Mouse (Mus musculus) midbrain, embryonic 14.5 days (tissue): ENCODE results near the gene Tmem135. TPM values are rescaled to one million over a fixed set of nuclear protein-coding genes. Genes with fewer than 3 reads are reported as not detected.

Source experiments
- ATAC-seq: fragments of 200-750 bp; cut with Nextera tagmentation; 2 replicates; pipeline ENCODE4 v1.8.0; 2017; ENCODE audit warnings: moderate number of reproducible peaks, moderate library complexity; ENCODE audit not compliant: low FRiP score, low TSS enrichment
- DNase-seq: peaks from one replicate; pipeline ENCODE4 v3.0.0-alpha.2; 2015
- H3K27ac ChIP-seq: fragments of 300-500 bp; sonication (generic); replicated peaks from 2 replicates; pipeline ENCODE4 v1.5.1; 2014; ENCODE audit warnings: mild to moderate bottlenecking, low read depth, low read length, moderate library complexity
- H3K27me3 ChIP-seq: fragments of 300-500 bp; sonication (generic); 2 replicates; pipeline ENCODE4 v1.6.1; 2014; ENCODE audit warnings: low read length, control low read depth, mixed read lengths; ENCODE audit not compliant: control insufficient read depth, insufficient read depth
- H3K36me3 ChIP-seq: fragments of 300-500 bp; sonication (generic); 2 replicates; pipeline ENCODE4 v1.6.1; 2014; ENCODE audit warnings: low read length, control low read depth; ENCODE audit not compliant: control insufficient read depth, insufficient read depth
- H3K4me1 ChIP-seq: fragments of 300-500 bp; sonication (generic); 2 replicates; pipeline ENCODE4 v1.6.1; 2014; ENCODE audit warnings: mild to moderate bottlenecking, antibody characterized with exemption, low read length, control low read depth; ENCODE audit not compliant: control insufficient read depth, insufficient read depth
- H3K4me2 ChIP-seq: fragments of 300-500 bp; sonication (generic); 2 replicates; pipeline ENCODE4 v1.6.1; 2014; ENCODE audit warnings: mild to moderate bottlenecking, low read length, moderate library complexity
- H3K4me3 ChIP-seq: fragments of 300-500 bp; sonication (generic); replicated peaks from 2 replicates; pipeline ENCODE4 v1.5.1; 2014; ENCODE audit warnings: low read depth, low read length
- H3K9ac ChIP-seq: fragments of 300-500 bp; sonication (generic); replicated peaks from 2 replicates; pipeline ENCODE4 v1.6.1; 2014; ENCODE audit warnings: mild to moderate bottlenecking, low read length, moderate library complexity
- H3K9me3 ChIP-seq: fragments of 300-500 bp; sonication (generic); 2 replicates; pipeline ENCODE4 v1.6.1; 2016; ENCODE audit warnings: low read length, control low read depth, mixed read lengths; ENCODE audit not compliant: control insufficient read depth
- WGBS: fragments of 180-500 bp; shearing (Covaris S2); extraction: QIAGEN DNeasy Blood & Tissue Kit; methylation state at CpG from one replicate; pipeline ENCODE4 v1.1.7; 2014; 5-methylcytosine and 5-hydroxymethylcytosine counted together
- polyA plus RNA-seq: library from polyadenylated mRNA; unstranded; fragments of >200 nt; fragmentation: Nextera tagmentation; extraction: Ambion mirVana; gene quantifications from 2 replicates; pipeline ENCODE4 v1.2.1, GENCODE M21; 2014

Tmem135 gene
- polyA plus RNA-seq, 1 experiment from 2014 or later: 26.4 TPM

- Histone ChIP-seq H3K36me3 (no peaks in the 10 kb centered on the region), H3K27me3 (no peaks in the 10 kb centered on the region), H3K9ac (no peak overlapping the region), H3K4me2 (no peak overlapping the region), H3K9me3 (no peaks in the 10 kb centered on the region), H3K4me1 (no peaks in the 10 kb centered on the region), H3K27ac (no peak overlapping the region), H3K4me3 (no peak overlapping the region)
- ATAC-seq: no peak
- DNase-seq: no peak
Measured at GRCm38 (mm10) chr7:89177926-89178325, 226.1 kb downstream of the Tmem135 start.

GRCm38 (mm10) chr7:89174430-89174829 is 229.6 kb downstream of the Tmem135 start:
- 87% methylated on average over 4 of the region's 4 CpGs for WGBS
- ATAC-seq: no peak

GRCm38 (mm10) chr7:89173018-89173417 is 231.0 kb downstream of the Tmem135 start:
- Histone ChIP-seq H3K36me3 (no peaks in the 10 kb centered on the region), H3K4me1 (no peaks in the 10 kb centered on the region), H3K9ac (no peak overlapping the region), H3K27ac (no peak overlapping the region), H3K4me3 (no peak overlapping the region), H3K4me2 (no peak overlapping the region), H3K9me3 (no peaks in the 10 kb centered on the region), H3K27me3 (no peaks in the 10 kb centered on the region)
- no peak for ATAC-seq
- no peak for DNase-seq
- 79% methylated on average over 1 of the region's 1 CpGs for WGBS

More at GRCm38 (mm10) chr7:89174430-89174829, 229.6 kb downstream of the Tmem135 start:
- no peaks in the 10 kb centered on the region for H3K27me3 ChIP-seq
- H3K27ac ChIP-seq: no peak overlapping the region
- no peaks in the 10 kb centered on the region for H3K9me3 ChIP-seq
- H3K9ac ChIP-seq: no peak overlapping the region
- no peak for DNase-seq
- H3K4me3 ChIP-seq: no peak overlapping the region
- no peak overlapping the region for H3K4me2 ChIP-seq
- H3K4me1 ChIP-seq: no peaks in the 10 kb centered on the region
- H3K36me3 ChIP-seq: no peaks in the 10 kb centered on the region

GRCm38 (mm10) chr7:89171790-89172467 is 232.1 kb downstream of the Tmem135 start:
- WGBS: 94% methylated on average over 4 of the region's 4 CpGs

GRCm38 (mm10) chr7:89168606-89169005 is 235.4 kb downstream of the Tmem135 start:
- Histone ChIP-seq H3K27me3 (no peaks in the 10 kb centered on the region), H3K9me3 (no peaks in the 10 kb centered on the region), H3K4me1 (no peaks in the 10 kb centered on the region), H3K27ac (no peak overlapping the region), H3K4me2 (no peak overlapping the region), H3K9ac (no peak overlapping the region), H3K36me3 (no peaks in the 10 kb centered on the region), H3K4me3 (no peak overlapping the region)
- DNase-seq (peak; percentile 91), ATAC-seq (no peak)
- WGBS: 34% methylated on average over 2 of the region's 2 CpGs

More at GRCm38 (mm10) chr7:89171790-89172467, 232.1 kb downstream of the Tmem135 start:
- no peak overlapping the region for H3K4me3 ChIP-seq
- H3K36me3 ChIP-seq: no peaks in the 10 kb centered on the region
- DNase-seq (no peak), ATAC-seq (no peak)
- no peaks in the 10 kb centered on the region for H3K4me1 ChIP-seq
- H3K27me3 ChIP-seq: no peaks in the 10 kb centered on the region
- H3K9ac ChIP-seq: no peak overlapping the region
- no peak overlapping the region for H3K27ac ChIP-seq
- no peak overlapping the region for H3K4me2 ChIP-seq
- H3K9me3 ChIP-seq: no peaks in the 10 kb centered on the region

- ATAC-seq (no peak), DNase-seq (no peak)
- H3K27ac ChIP-seq: no peak overlapping the region
- no peaks in the 10 kb centered on the region for H3K4me1 ChIP-seq
- no peaks in the 10 kb centered on the region for H3K27me3 ChIP-seq
- no peaks in the 10 kb centered on the region for H3K9me3 ChIP-seq
- no peak overlapping the region for H3K4me3 ChIP-seq
- WGBS: 78% methylated on average over 4 of the region's 4 CpGs
- H3K36me3 ChIP-seq: no peaks in the 10 kb centered on the region
- H3K9ac ChIP-seq: no peak overlapping the region
- no peak overlapping the region for H3K4me2 ChIP-seq
Measured at GRCm38 (mm10) chr7:89165528-89165927, 238.5 kb downstream of the Tmem135 start.

- Histone ChIP-seq H3K27ac (no peak overlapping the region), H3K4me3 (no peak overlapping the region), H3K4me1 (no peaks in the 10 kb centered on the region), H3K4me2 (no peak overlapping the region), H3K9me3 (no peaks in the 10 kb centered on the region), H3K36me3 (no peaks in the 10 kb centered on the region), H3K27me3 (no peaks in the 10 kb centered on the region), H3K9ac (no peak overlapping the region)
- DNase-seq (no peak), ATAC-seq (no peak)
- 88% methylated on average over 6 of the region's 6 CpGs for WGBS
Measured at GRCm38 (mm10) chr7:89161610-89162378, 242.2 kb downstream of the Tmem135 start.

- DNase-seq (no peak), ATAC-seq (no peak)
- WGBS: 95% methylated on average over 8 of the region's 8 CpGs
- Histone ChIP-seq H3K27me3 (no peaks in the 10 kb centered on the region), H3K4me1 (no peaks in the 10 kb centered on the region), H3K36me3 (peaks cover 6% of the 10 kb centered on the region; the same call in 1 of the 2 replicates), H3K4me3 (no peak overlapping the region), H3K27ac (no peak overlapping the region), H3K9ac (no peak overlapping the region), H3K9me3 (no peaks in the 10 kb centered on the region), H3K4me2 (no peak overlapping the region)
Measured at GRCm38 (mm10) chr7:89157356-89157755, 246.7 kb downstream of the Tmem135 start.

- DNase-seq: no peak
- H3K4me1 ChIP-seq: no peaks in the 10 kb centered on the region
- no peak overlapping the region for H3K4me2 ChIP-seq
- H3K36me3 ChIP-seq: peaks cover 6% of the 10 kb centered on the region; the same call in 1 of the 2 replicates
- WGBS: 88% methylated on average over 4 of the region's 4 CpGs
- ATAC-seq: no peak
- no peaks in the 10 kb centered on the region for H3K9me3 ChIP-seq
- H3K27ac ChIP-seq: no peak overlapping the region
- no peak overlapping the region for H3K9ac ChIP-seq
- H3K27me3 ChIP-seq: no peaks in the 10 kb centered on the region
- H3K4me3 ChIP-seq: no peak overlapping the region
Measured at GRCm38 (mm10) chr7:89156629-89157028, 247.4 kb downstream of the Tmem135 start.
